Mouse (Mus musculus): Measurements from ENCODE around the gene Syne3.

DNA sequence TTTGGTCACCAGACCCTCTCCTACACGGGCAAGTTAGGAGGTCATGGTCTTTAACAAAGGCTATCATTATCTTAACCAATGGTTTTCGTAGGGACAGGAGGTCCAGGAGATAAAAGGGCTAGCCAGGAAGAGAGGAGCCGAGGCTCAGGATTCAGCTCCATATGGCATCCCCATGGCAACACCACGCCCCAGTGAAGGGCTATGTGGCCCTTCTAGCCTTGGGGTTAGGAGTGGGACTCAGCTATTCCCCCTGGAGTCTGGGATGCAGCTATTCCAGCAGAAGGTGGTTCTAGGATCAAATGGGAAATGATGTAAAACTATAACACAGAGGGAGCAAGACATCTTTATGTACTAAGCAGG is 69.6 kb downstream of the Syne3 start:
- no peak for TF ChIP-seq POLR2A (IDR thresholded peaks at IDR 0.05; ENCODE audit: control insufficient read depth, low read depth, low read length)
- no peak for TF ChIP-seq CTCF (IDR thresholded peaks at IDR 0.05; ENCODE audit: control insufficient read depth, insufficient read depth, insufficient replicate concordance, low read depth, low read length)
